Mouse (Mus musculus) spleen, postnatal 4 days (tissue): ENCODE measurements around the gene Galt.
"Not testable (repeated sequence)": the region's sequence is repeated elsewhere in the genome, so short reads cannot be mapped to it uniquely, and the experiment has no call there.

Experiments used
- DNase-seq, 2 experiments: peaks; one replicate each; pipeline ENCODE4 v3.0.0; 2022; ENCODE audit warnings: low spot score in 2 of 2

Gene Galt

DNA sequence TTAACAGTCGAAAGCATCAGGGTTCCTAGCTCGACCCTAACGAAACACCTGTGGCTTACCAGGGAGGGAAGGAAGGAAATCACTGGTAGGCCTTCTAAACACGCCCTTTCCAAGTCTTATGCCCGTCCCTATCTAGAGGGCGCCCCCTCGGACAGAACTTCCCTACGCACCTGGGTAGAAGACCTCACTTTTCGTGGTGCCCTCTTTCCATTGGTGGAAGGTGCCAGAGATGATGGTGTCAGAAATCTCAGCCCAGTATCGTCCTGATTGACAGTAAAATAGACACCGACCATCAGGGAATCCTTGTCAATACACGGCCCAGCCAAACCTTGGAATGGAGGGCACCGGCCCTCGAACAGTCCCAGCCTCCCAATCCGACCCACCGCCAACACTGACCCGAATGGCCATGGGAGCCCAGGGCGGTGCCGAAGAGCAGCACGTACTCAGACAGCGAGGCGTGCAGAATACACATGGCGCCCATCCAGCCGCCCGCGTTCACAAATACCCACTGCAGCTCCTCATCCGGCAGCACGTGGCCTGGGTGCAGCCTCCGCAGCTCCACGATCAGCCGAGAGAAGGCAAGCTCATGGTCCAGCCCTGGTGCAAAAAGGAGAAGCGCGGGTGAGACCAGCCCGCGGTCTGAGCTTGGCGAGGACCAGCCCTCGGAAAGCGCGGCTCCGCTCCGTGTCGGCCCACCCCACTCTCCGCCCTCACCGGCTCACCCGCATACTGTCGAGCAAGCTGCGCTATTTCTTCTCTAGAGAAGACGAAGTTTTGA, 14.5 kb upstream of the Galt start:
- peak; percentile 56 to 63 for DNase-seq

- DNase-seq = peak; percentile 87 to 91
Observed at GRCm38 (mm10) chr4:41741158-41741560, 13.9 kb upstream of the Galt start.

- no peak for DNase-seq
Observed at GRCm38 (mm10) chr4:41744131-41744530, 10.9 kb upstream of the Galt start.

GRCm38 (mm10) chr4:41745021-41745420, 10.0 kb upstream of the Galt start:
- no peak for DNase-seq

DNA sequence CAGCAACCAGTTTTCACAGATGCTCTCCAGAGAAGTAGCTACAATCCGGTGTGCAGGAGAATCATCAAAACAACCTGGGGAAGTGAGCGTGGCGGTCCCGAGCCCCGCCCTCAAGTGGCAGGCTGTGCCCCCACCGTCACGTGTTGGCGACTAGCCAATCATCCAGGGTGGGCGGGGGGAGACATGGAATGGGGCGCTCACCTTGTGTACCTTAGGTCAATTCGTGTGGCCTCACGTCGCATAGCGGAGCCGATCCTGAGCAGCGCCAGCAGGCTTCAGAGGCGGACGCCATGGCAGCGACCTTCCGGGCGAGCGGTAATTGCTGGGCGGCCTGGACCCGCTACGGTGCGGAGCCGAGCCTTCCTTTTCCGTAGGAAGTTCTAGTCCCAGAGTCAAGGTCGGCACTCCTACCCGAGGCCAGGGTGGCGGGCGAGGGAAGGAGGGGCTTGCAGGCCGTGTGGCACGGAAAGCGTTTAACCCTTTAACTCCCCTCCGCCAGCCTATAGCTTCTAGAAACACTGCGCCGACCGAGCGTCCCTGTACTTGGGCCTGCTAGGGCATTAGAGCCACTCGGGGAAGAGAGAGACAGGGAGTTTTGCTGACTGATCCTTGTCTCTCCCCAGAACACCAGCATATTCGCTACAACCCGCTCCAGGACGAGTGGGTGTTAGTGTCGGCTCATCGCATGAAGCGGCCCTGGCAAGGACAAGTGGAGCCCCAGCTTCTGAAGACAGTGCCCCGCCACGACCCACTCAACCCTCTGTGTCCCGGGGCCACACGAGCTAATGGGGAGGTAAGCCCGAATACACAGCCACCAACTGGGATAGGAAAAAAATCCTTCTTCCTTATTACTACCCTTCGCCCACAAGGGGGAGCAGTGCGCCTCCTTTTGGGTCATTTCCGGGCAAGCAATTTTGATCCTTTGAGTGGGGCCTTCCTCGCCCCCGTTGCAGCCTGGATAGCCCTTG, 594 bp downstream of the Galt start, which contains the start of gene Sigmar1:
Gene Sigmar1, minus strand, starts transcription at position 820 of the 968 bp plus-strand sequence.
- DNase-seq = peak; percentile 85 to 91

GRCm38 (mm10) chr4:41756440-41756839, 1.4 kb downstream of the Galt start:
- peak in 1 of 2 experiments; percentile 61 for DNase-seq

GRCm38 (mm10) chr4:41757321-41757720, 2.3 kb downstream of the Galt start:
- DNase-seq = peak in 1 of 2 experiments; percentile 60

DNA sequence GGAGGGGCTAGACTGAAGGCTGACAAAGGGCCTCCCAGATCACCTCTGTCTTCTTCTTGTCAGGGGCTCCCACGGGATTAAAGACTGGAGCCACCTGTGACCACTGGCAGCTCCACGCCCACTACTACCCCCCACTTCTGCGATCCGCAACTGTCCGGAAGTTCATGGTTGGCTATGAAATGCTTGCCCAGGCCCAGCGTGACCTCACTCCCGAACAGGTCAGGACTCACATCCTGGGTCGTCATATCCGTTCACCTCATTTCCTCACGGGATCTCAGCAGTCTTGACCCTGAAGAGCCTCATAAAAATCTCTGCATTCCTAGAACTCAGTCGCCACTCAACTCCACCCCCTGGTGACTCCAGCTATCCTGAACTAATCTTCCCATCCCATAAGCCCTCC, 3.0 kb downstream of the Galt start:
- DNase-seq = no peak

DNA sequence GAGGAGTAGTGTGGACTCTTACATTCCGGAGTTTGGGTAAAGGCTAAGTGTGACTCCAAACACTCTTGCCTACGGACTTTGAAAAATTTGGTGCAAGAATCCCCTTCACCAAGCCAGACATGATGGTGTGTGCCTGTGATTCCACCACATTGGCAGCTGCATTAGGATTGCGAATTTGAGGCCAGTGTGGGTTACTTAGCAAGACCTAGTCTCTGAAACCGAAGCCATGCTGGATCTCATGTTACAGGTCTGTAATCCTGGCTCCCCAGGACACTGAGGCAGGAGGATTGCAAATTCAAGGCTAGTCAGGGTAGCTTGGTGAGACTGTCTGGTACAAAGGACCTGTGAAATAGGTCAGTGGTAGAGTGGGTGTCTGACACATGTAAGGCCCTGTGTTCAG, 3.7 kb downstream of the Galt start:
- no peak for DNase-seq

DNA sequence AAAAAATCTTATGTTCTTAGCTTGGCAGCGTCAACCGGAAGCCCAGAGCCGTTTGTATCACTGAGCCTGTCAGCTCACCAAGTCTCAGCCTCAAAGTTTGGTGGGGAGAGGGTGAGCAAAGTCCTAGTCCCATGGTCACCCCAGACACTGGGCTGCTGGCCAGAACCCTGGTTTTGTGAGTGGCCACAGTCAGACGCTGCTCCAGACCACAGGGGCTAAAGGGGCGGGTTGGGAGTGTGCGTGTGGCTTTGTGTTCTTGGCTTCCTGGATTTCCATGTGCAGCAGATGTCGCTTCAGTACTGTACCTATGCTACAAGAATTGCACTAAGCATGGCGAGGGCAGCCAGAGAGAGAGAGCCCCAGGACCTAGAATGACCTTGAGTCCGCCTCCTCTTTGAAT, 4.2 kb downstream of the Galt start:
- no peak for DNase-seq

DNA sequence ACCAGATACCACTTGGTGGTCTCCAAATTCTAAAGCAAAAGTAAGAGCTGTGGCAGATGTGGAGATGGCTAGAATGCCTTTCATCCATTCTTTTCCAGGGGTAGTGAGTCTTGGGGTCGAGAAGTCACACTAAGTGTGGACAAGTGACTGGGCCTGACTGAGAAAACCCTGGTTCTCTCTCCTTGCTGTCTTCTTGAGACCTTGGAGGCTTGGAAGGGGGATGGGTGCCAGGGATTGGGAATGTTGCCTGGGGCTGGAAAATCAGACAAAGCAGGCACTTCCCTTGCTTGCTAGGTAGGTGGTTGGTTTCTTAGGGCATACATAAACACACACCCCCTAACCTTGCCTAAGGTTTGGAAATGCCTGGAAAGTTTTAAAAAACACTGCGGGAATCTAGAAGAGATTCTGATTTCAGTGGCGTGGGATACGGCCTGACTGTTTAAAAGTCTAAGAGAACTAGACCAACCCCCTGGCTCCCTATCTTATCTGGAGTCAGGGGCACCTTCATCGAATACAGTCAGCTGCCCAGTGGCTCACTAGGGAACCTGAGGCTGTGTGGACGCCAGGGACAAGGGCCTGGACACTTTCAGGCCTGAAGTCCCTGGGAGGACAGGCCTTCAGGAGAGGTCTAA, 4.7 kb downstream of the Galt start:
- peak in 1 of 2 experiments; percentile 58 for DNase-seq

DNA sequence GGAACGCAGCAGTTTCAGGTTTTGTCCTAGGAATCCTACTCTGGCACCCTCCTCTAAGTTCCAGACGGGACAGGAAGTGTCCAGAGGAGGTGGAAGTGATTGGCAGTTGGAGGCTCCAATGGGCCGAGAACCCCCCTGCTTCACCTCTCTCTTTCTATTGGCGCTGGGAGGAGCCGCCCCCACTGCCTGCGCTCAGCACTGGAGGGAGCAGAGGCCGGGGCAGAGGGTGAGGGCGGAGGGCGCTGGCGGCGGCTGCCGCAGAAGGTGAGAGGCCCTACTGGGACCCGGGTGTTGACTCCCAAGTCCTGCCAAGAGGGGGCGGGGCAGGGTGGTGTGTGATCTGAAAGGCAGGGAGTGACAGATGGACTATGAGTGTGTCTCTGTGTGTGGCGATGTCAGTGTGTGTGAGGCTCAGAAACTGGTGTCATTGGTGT, 5.3 kb downstream of the Galt start:
- peak; percentile 70 to 83 for DNase-seq

- DNase-seq = no peak
Observed at GRCm38 (mm10) chr4:41760911-41761310, 5.9 kb downstream of the Galt start.

- no peak for DNase-seq
Observed at GRCm38 (mm10) chr4:41761680-41762079, 6.7 kb downstream of the Galt start.

- no peak for DNase-seq
Observed at GRCm38 (mm10) chr4:41762099-41762687, 7.2 kb downstream of the Galt start.

DNA sequence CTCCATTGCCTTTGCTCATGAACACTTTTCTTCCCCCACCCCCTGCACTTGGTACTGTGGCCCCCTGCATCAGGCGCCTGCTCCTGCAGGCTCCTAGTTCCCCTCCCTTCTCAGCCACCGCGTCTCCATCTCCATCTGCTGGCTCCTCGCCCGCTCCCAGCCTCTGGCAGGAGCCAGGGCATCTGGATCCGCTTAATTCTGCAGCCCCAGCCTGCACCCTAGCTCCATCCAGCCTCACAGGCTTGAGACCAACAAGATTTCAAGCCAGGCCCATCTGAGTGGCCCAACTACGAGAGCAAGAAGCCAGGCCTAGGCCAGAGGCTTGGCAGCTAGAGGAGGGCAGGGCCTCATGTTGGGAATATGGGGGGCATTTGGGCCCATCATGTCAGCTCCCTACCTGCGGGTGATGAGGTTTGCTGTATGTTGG, 7.7 kb downstream of the Galt start:
- not testable (repeated sequence) for DNase-seq

DNA sequence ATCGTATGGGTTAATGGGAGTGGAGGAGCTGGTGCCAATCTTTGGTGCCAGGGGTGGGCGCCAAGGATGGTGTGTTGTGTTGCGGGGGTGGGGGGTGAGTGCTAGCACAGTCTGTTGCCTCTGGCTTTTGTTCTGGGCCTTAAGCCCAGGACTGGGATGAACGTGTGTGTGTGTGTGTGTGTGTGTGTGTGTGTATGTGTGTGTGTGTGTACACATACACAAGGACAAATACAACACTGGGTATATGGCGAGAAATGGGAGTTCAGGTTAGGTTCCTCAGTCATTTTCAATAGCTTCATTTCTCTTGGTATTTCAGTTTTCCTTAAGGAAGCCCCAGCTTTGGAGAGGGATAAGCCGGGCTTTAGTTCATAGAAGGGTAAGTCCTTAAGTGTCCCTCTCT, 8.1 kb downstream of the Galt start:
- not testable (repeated sequence) for DNase-seq

- DNase-seq = not testable (repeated sequence)
Observed at GRCm38 (mm10) chr4:41767301-41767700, 12.3 kb downstream of the Galt start.

- DNase-seq = not testable (repeated sequence)
Observed at GRCm38 (mm10) chr4:41772946-41773345, 17.9 kb downstream of the Galt start.

GRCm38 (mm10) chr4:41773502-41773901, 18.5 kb downstream of the Galt start:
- peak in 1 of 2 experiments; percentile 57 for DNase-seq

- peak; percentile 70 to 77 for DNase-seq
Observed at GRCm38 (mm10) chr4:41774002-41774401, 19.0 kb downstream of the Galt start, which contains the start of gene Ccl27a. Gene Ccl27a (minus strand): TSS chr4:41774247.
